Mouse (Mus musculus) stomach, embryonic 16.5 days (tissue): ENCODE data around the gene Ide. TPM values are rescaled to one million over a fixed set of nuclear protein-coding genes. Genes with fewer than 3 reads are reported as not detected.

Source experiments
- ATAC-seq: fragments of 200-750 bp; cut with Nextera tagmentation; 2 replicates; pipeline ENCODE4 v1.8.0; 2017; ENCODE audit warnings: moderate number of reproducible peaks, moderate TSS enrichment; ENCODE audit not compliant: insufficient read depth, low FRiP score
- H3K27ac ChIP-seq: fragments of 300-500 bp; sonication (generic); 2 replicates; pipeline ENCODE4 v1.5.1; 2014; ENCODE audit warnings: low read length
- H3K27me3 ChIP-seq: fragments of 300-500 bp; sonication (generic); 2 replicates; pipeline ENCODE4 v1.6.1; 2014; ENCODE audit warnings: low read length, control low read depth, mixed read lengths; ENCODE audit not compliant: control insufficient read depth, insufficient read depth
- H3K36me3 ChIP-seq: fragments of 300-500 bp; sonication (generic); 2 replicates; pipeline ENCODE4 v1.6.1; 2014; ENCODE audit warnings: low read length; ENCODE audit not compliant: control insufficient read depth, insufficient read depth
- H3K4me1 ChIP-seq: fragments of 300-500 bp; sonication (generic); 2 replicates; pipeline ENCODE4 v1.6.1; 2014; ENCODE audit warnings: low read length, control low read depth, mixed read lengths; ENCODE audit not compliant: control insufficient read depth, insufficient read depth
- H3K4me2 ChIP-seq: fragments of 300-500 bp; sonication (generic); 2 replicates; pipeline ENCODE4 v1.6.1; 2014; ENCODE audit warnings: low read depth, low read length, mixed read lengths
- H3K4me3 ChIP-seq: fragments of 300-500 bp; sonication (generic); replicated peaks from 2 replicates; pipeline ENCODE4 v1.5.1; 2014; ENCODE audit warnings: mild to moderate bottlenecking, low read length
- H3K9ac ChIP-seq: fragments of 300-500 bp; sonication (generic); 2 replicates; pipeline ENCODE4 v1.6.1; 2014; ENCODE audit warnings: low read length
- H3K9me3 ChIP-seq: fragments of 300-500 bp; sonication (generic); replicated peaks from 2 replicates; pipeline ENCODE4 v1.6.1; 2016; ENCODE audit warnings: low read length, control low read depth; ENCODE audit not compliant: control insufficient read depth
- WGBS: fragments of 180-500 bp; shearing (Covaris S2); extraction: QIAGEN DNeasy Blood & Tissue Kit; methylation state at CpG from one replicate; pipeline ENCODE4 v1.1.7; 2014; 5-methylcytosine and 5-hydroxymethylcytosine counted together
- polyA plus RNA-seq: library from polyadenylated mRNA; unstranded; fragments of >200 nt; fragmentation: Nextera tagmentation; extraction: Ambion mirVana; gene quantifications from 2 replicates; pipeline ENCODE4 v1.2.1, GENCODE M21; 2015

The Ide gene
- polyA plus RNA-seq, 1 experiment from 2014 or later, result 69.0 TPM

GRCm38 (mm10) chr19:37265333-37266103, 72.1 kb downstream of the Ide start:
- Histone ChIP-seq H3K27me3 (no peaks in the 10 kb centered on the region), H3K9ac (no peak overlapping the region), H3K4me1 (no peaks in the 10 kb centered on the region), H3K9me3 (no peaks in the 10 kb centered on the region), H3K4me2 (no peak overlapping the region), H3K36me3 (no peaks in the 10 kb centered on the region), H3K4me3 (no peak overlapping the region), H3K27ac (no peak overlapping the region)
- ATAC-seq, result peak; percentile 69; the same call in 1 of the 2 replicates
- 32% methylated on average over 10 of the region's 10 CpGs for WGBS

- Histone ChIP-seq H3K4me1 (no peaks in the 10 kb centered on the region), H3K9me3 (no peaks in the 10 kb centered on the region), H3K4me2 (no peak overlapping the region), H3K9ac (no peak overlapping the region), H3K27ac (no peak overlapping the region), H3K27me3 (no peaks in the 10 kb centered on the region), H3K36me3 (no peaks in the 10 kb centered on the region), H3K4me3 (no peak overlapping the region)
- WGBS, result 51% methylated on average over 23 of the region's 23 CpGs
- no peak for ATAC-seq
Measured at GRCm38 (mm10) chr19:37263943-37264897, 73.4 kb downstream of the Ide start.

- Histone ChIP-seq H3K4me2 (no peak overlapping the region), H3K4me1 (no peaks in the 10 kb centered on the region), H3K27ac (no peak overlapping the region), H3K36me3 (no peaks in the 10 kb centered on the region), H3K9me3 (no peaks in the 10 kb centered on the region), H3K27me3 (no peaks in the 10 kb centered on the region), H3K4me3 (no peak overlapping the region), H3K9ac (no peak overlapping the region)
- ATAC-seq, result no peak
- WGBS, result 55% methylated on average over 8 of the region's 8 CpGs
Measured at GRCm38 (mm10) chr19:37263566-37263942, 74.1 kb downstream of the Ide start.

GRCm38 (mm10) chr19:37262389-37262788, 75.3 kb downstream of the Ide start:
- Histone ChIP-seq H3K27me3 (no peaks in the 10 kb centered on the region), H3K36me3 (no peaks in the 10 kb centered on the region), H3K9ac (no peak overlapping the region), H3K4me3 (no peak overlapping the region), H3K27ac (no peak overlapping the region), H3K4me2 (no peak overlapping the region), H3K4me1 (no peaks in the 10 kb centered on the region), H3K9me3 (no peaks in the 10 kb centered on the region)
- 26% methylated on average over 4 of the region's 4 CpGs for WGBS
- no peak for ATAC-seq

- no peaks in the 10 kb centered on the region for H3K36me3 ChIP-seq
- H3K9me3 ChIP-seq, result no peaks in the 10 kb centered on the region
- H3K9ac ChIP-seq, result no peak overlapping the region
- no peak overlapping the region for H3K27ac ChIP-seq
- ATAC-seq, result no peak
- H3K4me3 ChIP-seq, result no peak overlapping the region
- H3K4me2 ChIP-seq, result no peak overlapping the region
- H3K4me1 ChIP-seq, result no peaks in the 10 kb centered on the region
- 85% methylated on average over 9 of the region's 9 CpGs for WGBS
- H3K27me3 ChIP-seq, result no peaks in the 10 kb centered on the region
Measured at GRCm38 (mm10) chr19:37255321-37255720, 82.3 kb downstream of the Ide start.

- ATAC-seq, result no peak
- H3K27me3 ChIP-seq, result no peaks in the 10 kb centered on the region
- 65% methylated on average over 6 of the region's 6 CpGs for WGBS
Measured at GRCm38 (mm10) chr19:37252104-37252503, 85.5 kb downstream of the Ide start.

GRCm38 (mm10) chr19:37248199-37248598, 89.5 kb downstream of the Ide start:
- no peak overlapping the region for H3K4me3 ChIP-seq
- no peak overlapping the region for H3K9ac ChIP-seq
- ATAC-seq, result no peak
- no peak overlapping the region for H3K4me2 ChIP-seq
- no peaks in the 10 kb centered on the region for H3K36me3 ChIP-seq
- no peak overlapping the region for H3K27ac ChIP-seq
- H3K4me1 ChIP-seq, result no peaks in the 10 kb centered on the region
- WGBS, result 74% methylated on average over 3 of the region's 3 CpGs
- no peaks in the 10 kb centered on the region for H3K27me3 ChIP-seq
- no peaks in the 10 kb centered on the region for H3K9me3 ChIP-seq

More at GRCm38 (mm10) chr19:37252104-37252503, 85.5 kb downstream of the Ide start:
- no peak overlapping the region for H3K27ac ChIP-seq
- H3K4me3 ChIP-seq, result no peak overlapping the region
- no peaks in the 10 kb centered on the region for H3K36me3 ChIP-seq
- no peaks in the 10 kb centered on the region for H3K9me3 ChIP-seq
- H3K4me1 ChIP-seq, result no peaks in the 10 kb centered on the region
- H3K4me2 ChIP-seq, result no peak overlapping the region
- no peak overlapping the region for H3K9ac ChIP-seq

- no peak overlapping the region for H3K4me2 ChIP-seq
- 41% methylated on average over 3 of the region's 3 CpGs for WGBS
- H3K9me3 ChIP-seq, result no peaks in the 10 kb centered on the region
- no peak overlapping the region for H3K27ac ChIP-seq
- no peak for ATAC-seq
- H3K4me3 ChIP-seq, result no peak overlapping the region
- no peaks in the 10 kb centered on the region for H3K36me3 ChIP-seq
- no peaks in the 10 kb centered on the region for H3K27me3 ChIP-seq
- H3K4me1 ChIP-seq, result no peaks in the 10 kb centered on the region
- no peak overlapping the region for H3K9ac ChIP-seq
Measured at GRCm38 (mm10) chr19:37246859-37247258, 90.8 kb downstream of the Ide start.

GRCm38 (mm10) chr19:37242707-37243106, 94.9 kb downstream of the Ide start:
- no peaks in the 10 kb centered on the region for H3K27me3 ChIP-seq
- no peak overlapping the region for H3K9ac ChIP-seq
- H3K4me1 ChIP-seq, result 0 out of 2 replicates have a peak, but pooled peaks cover 4% of the 10 kb centered on the region
- ATAC-seq, result no peak
- no peak overlapping the region for H3K4me2 ChIP-seq
- H3K9me3 ChIP-seq, result no peaks in the 10 kb centered on the region
- no peaks in the 10 kb centered on the region for H3K36me3 ChIP-seq
- 19% methylated on average over 2 of the region's 2 CpGs for WGBS
- no peak overlapping the region for H3K4me3 ChIP-seq
- no peak overlapping the region for H3K27ac ChIP-seq
